Mouse (Mus musculus): Measurements from ENCODE around the gene Gpbp1l1.

Gpbp1l1 gene

DNA sequence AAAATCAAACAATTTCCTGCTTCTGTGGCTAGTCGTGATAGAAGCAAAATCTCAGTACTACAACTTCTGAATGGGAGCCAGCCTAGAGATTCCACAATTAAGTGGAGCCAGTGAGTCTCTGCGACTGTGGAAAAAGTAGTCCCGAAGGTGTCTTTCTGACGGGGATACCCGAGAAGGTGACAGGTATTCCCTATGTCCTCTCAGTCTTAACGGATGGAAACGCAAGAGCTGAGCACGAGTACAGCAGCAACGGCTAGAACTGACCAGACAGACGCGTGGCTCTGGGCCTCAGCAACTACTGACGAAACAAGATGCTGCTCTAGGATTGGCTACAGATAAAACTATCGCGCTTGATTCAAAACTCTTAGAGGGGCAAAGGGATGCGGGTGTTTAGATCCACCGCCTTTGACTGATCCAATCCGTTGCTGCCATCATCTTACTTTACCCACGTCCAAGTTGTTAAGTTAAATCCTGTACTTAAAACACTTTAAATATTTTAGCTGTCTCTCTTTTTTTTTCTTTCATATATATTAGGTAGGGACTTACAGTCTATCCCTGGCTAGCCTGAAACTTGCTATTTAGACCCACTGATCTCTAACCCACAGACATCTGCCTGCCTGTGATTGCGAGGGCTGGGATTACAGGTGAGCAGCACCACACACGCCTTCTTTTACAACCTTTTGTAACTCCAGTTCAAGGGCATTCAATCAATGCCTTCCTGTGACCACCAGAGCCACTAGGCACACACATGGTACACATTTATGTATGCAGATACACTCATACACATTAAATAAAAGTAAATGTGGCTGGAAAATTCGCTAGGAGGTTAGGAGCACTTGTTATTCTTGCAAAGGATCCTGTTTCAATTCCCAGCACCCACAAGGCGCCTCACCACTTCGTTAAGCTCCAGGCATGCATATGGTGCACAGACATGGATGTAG, 70.5 kb downstream of the Gpbp1l1 start, which contains the start of gene Nasp:
Gene Nasp, minus strand, starts transcription at position 220 of the 941 bp plus-strand sequence.
- intact Hi-C loops (cut with DNase I): loop anchor here (5.0 to 10.0 kb wide), 2 partner anchors 49 to 63 kb away; no protein-coding TSS in a partner anchor

DNA sequence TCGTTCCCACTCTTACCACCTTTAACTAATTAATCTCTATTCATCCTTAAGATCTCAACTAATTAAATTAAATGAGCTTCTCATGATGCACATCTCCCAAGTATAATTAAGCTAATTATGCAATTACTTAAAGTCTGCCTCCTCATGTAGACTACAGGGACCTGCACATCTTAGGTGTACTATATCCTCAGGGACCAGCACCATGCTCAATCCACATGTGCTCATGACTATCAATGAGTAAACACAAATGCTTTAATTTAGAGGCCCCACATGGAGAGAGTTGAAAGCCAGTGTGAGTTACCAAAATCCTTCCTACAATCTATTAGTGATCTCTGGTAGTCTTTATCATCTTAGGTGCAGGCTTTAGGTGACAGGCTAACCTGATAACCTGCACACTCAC, 77.7 kb downstream of the Gpbp1l1 start:
- intact Hi-C loops (cut with DNase I): no loop called here

DNA sequence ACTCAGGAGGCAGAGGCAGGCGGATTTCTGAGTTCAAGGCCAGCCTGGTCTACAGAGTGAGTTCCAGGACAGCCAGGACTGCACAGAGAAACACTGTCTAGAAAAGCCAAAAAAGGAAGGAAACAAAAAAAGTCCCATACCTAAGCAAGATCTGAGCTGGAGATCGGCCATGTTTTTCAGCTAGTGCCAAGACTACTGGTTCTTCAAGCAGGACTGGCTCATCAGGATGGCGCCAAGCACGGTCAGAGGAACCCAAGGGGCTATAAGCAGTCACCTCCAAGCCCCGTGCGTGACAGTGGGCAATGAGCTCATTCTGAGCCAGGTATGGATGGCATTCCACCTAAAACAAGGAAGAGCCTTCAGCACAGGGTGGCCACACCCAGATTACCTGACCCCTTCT, 81.4 kb downstream of the Gpbp1l1 start:
- intact Hi-C loops (cut with DNase I): no loop called here

DNA sequence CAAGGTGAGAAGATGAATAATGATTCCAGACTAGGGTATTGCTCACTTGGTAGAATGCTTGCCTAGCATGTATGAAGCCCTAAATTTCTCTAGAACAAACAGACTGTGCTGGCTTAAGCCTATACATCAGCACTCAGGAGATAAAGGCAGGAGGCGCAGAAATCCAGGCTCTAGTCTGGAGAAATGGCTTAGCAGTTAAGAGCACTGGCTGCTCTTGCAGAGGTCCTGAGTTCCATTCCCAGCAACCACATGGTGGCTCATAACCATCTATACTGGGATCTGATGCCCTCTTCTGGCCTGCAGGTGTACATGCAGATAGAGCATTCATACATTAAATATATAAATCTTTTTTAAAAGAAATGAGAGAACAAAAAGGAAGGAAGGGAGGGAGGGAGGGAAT, 84.6 kb downstream of the Gpbp1l1 start:
- intact Hi-C loops (cut with DNase I): no loop called here

All from adrenal gland (tissue).